Mouse (Mus musculus) thymus, postnatal 4 days (tissue): Measurements from ENCODE around the gene Qser1.
A peak's percentile ranks its signal among the peaks of the same experiment; 100 is the strongest.
"Not testable (repeated sequence)": the region's sequence is repeated elsewhere in the genome, so short reads cannot be mapped to it uniquely, and the experiment has no call there.

Experiments
- DNase-seq: peaks from one replicate; pipeline ENCODE4 v3.0.0; 2021

Gene Qser1

GRCm38 (mm10) chr2:104816371-104816827 is at the start of gene Qser1:
Qser1 (minus strand) TSS chr2:104816760.
- peak; percentile 73 for DNase-seq

- no peak for DNase-seq
Measured at GRCm38 (mm10) chr2:104864176-104864860, 47.8 kb upstream of the Qser1 start.

GRCm38 (mm10) chr2:104860426-104860825 is 43.9 kb upstream of the Qser1 start:
- DNase-seq: no peak

DNA sequence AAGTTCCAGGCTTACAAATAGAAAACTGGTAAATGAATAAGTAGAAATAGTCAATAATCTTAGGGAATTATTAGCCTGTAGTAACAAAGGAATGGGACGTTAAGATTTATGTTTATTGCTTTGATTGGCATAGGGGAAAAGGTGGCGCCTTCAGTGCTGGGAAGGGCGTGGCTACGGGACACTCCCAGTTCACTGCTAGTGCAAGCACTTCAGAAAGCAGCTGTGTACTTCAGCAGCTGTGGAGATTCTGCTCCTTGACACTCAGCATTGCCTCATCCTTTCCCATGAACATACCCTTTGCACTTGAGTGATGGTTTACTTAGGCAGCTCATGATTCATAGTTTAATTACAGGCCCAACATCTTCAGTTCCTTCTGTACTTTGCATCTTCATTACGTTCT is 42.5 kb upstream of the Qser1 start:
- no peak for DNase-seq

DNA sequence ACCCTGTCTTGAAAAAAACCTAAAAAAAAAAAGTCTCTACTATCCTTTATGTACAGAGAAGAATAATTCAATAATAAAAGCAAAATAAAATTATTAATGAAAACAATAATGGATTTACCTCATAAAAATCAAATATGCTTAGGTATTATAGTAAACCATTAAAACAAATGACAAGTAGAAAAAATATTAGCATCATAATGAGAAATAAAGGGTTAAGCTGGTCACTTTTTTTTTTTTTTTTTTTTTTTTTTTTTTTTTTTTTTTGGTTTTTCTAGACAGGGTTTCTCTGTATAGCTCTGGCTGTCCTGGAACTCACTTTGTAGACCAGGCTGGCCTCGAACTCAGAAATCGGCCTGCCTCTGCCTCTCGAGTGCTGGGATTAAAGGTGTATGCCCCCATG is 41.5 kb upstream of the Qser1 start:
- DNase-seq: not testable (repeated sequence)

DNA sequence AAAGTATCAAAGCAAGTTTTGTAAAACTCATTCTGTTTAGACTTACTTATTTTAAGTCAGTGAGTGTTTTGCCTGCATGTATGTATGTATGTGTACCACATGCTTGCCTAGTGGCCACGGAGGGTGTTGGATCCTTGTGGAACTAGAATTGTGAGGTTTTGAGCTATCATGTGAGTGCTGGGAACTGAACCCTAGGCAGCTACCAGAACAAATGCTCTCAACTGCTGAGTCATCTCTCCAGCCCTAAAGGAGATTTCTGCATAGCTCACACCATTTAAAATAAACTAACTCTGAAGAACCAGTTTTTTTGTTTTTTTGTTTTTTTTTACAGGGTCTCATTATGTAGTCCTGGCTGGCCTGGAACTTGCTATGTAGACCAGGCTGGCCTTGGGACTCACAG is 39.7 kb upstream of the Qser1 start:
- no peak for DNase-seq

DNA sequence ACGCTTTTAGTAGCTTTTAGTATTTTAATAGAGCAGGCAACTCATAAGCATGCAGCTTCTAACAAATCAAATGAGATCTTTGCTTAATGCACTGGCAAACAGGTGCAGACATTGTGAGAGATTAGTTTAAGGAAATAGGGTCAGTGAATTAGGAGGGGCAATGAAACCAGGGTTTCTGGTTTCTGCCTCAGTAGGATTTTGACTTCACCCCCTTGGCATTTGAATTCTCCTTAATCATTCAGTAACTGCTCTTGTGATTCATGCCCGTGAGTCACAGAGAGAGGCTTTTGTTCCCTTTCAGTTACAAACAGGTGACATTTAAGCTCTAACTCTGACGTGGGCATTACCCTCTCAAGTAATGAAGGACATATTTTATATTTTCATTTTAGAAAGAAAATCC is 39.2 kb upstream of the Qser1 start:
- no peak for DNase-seq

DNA sequence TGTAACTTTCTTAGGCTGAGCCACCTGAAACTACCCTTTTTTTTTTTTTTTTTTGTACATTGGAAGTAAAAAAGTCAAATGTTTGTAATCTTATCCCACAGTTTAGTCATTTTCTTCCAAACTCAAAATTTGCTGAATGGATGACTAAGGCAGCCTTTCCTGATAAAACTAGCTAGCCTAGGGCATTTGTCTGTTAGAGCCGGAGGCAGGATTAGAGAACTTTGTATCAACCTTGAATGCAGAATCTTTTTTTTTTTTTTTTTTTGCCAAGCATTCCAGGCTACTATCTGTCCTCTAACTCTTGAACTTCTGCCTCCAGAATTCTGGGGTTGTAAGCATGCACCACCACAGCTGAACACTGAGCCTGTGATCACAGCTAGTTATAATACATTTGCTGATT is 38.3 kb upstream of the Qser1 start:
- DNase-seq: no peak

DNA sequence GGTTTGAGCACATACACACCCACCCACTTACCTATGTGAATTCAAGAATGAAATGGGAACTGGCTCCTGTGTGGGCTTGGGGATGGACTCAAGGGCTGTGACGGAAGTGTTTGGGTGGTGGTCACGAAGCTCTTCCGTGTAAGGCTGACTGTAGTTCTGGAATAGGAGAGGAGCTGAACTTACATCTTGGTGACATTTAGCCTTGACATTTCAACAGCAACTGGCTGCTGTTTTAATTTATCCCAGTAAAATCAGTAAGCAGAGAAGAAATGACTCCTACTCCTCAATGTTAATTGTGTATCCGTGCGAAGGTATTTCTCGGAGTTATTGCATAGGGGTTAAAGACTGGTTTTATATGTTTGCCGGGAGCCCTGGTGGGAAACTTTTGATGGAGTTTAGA is 36.0 kb upstream of the Qser1 start:
- no peak for DNase-seq

- DNase-seq: no peak
Measured at GRCm38 (mm10) chr2:104851686-104852085, 35.1 kb upstream of the Qser1 start.

DNA sequence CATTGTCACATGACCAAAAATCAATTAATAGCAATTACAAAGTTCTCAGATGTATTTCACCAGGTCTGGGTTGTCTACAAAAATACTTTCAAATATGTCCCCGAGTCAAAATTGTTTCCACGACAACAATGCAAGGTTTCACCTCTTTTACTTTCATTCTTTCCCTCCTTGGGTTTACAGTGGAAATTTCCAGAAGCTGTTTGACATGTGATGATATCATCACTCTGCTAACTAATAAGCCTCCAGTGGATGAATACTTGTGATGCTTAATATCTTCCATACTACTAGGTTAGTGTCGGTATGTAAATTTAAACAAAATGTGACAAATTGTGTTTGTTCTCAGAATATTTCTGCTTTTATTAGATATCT is 33.4 kb upstream of the Qser1 start:
- no peak for DNase-seq

GRCm38 (mm10) chr2:104849276-104849990 is 32.9 kb upstream of the Qser1 start, which contains the start of gene Prrg4:
Prrg4 (minus strand) TSS chr2:104849876.
- peak; percentile 77 for DNase-seq

DNA sequence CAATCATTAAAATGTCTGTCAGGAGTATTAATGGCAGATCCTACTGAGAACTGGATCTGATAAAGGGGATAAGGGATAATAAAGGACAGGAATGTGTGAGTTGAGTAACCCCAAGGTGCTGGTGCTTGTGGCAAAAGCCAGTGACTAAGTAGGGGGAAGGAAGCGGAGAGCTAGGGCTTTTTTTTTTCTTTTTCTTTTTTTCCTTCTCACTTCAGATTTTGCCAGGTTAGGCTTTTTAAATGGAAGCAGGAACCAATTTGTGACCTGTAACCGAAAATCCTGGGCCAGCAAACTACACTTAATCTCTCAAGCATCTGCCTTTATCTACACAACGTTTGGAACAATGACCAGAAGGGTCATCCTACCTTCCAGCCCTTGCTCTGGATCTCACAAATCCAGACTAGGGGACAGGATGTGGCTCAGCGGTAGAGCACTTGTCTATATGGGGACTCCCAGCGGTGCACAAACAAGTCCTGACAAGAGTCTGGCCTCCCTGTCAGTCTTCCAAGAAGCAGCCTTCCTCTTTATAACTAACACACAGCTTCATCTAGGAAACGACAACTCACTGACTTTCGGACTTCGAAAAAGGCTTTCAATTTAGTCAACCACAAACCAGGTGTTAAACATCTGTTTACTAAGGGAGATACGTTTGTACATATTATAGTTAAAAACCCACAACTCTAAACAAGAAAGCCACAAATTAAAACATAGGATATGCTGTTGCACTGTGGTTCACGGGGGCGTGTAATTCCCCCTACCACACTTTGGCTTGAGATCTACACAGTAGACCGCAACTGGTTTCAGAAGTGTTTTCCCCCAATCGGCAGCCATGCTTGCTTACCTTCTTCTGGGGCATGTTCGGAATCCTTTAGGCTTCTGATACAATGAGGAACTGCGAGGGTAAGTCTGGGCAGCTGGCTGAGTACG is 31.9 kb upstream of the Qser1 start:
- DNase-seq: peak; percentile 44

- peak; percentile 69 for DNase-seq
Measured at GRCm38 (mm10) chr2:104847645-104848044, 31.1 kb upstream of the Qser1 start.

DNA sequence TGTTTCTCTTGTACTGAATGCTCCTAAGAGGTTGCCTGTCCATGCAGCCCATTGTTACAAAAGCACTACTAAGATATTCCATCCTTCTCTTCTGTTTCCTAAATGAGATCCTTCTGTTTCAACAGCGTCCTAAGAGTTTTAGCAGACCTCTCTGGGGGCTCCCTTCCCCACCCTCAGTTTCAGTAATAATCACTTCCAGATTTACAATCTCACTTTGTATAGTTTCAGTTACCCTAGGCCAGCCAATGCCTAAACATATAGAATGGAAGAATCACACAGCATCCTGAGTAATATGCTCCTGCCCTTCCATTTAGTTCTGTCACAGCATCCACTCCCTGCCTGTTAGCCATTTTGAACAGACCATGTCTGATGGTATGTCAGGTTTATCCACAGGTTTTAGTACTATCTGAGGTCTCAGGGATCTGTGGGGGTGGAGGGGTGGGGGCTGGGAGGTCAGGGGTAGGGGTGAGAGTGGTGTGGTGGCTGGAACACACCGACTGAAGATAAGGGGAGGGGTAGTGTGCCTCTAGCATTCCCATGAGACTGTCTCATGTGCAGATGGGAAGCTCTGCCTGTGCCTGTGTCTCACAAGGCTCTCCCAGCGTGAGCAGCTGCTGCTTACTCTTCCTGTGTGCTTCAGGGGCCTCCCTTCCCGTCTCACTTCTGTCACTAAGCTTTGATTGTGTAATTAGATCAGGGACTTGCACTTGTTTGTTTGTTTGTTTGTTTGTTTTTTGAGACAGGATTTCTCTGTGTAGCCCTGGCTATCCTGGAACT is 30.3 kb upstream of the Qser1 start:
- DNase-seq: peak; percentile 13

DNA sequence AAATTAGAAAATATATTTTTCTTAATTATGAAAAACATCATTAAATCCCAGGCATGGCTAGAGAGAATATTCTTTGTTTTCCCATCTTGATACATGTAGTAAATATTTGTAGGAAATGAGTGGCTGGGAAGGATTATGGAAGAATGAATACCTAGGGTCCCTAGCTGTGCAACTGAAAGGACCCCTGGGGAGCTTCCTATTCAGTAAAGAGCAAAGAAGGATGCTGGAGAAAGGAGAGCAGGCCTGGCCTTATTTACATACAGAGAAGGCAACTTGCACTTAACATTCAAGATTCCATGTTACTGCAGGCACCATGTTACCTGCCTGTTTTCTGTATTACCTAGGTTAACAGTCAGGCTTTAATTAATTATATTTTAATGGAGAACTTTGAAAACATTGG is 26.0 kb upstream of the Qser1 start:
- no peak for DNase-seq

GRCm38 (mm10) chr2:104841736-104842135 is 25.2 kb upstream of the Qser1 start:
- no peak for DNase-seq

DNA sequence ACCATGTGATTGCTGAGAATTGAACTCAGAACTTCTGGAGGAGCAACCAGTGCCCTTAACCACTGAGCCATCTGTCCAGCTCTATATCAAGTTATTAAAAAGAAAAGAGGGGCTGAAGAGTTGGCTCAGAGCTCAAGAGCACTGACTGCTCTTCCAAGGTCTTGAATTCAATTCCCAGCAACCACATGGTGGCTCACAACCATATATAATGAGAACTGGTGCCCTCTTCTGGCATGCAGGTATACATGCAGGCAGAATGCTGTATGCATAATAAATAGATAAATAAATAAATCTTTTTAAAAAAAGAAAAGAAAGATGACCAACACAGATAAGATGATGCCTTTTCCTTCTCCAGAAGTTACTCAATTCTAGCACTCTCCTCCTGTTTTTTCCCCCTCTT is 24.4 kb upstream of the Qser1 start:
- DNase-seq: no peak

DNA sequence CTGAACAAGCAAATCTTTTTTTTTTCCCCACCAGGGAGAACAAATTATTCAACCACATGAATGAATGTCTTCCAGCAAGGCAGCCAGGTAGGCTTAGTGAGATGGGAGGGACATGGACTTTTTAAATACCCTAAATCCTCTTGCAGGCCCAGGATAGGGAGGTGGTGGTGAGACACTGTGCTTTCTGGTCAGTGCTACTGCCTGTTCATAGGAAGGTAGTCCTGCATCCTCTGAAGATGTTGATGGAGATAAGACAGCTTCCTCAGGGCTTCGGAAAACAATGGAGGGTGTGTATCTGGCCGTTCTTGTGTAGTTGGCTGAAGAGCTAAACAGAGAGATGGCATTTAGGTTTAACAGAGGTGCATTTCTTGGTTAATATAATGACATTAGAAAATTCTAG is 15.9 kb upstream of the Qser1 start:
- no peak for DNase-seq

- no peak for DNase-seq
Measured at GRCm38 (mm10) chr2:104826191-104826590, 9.6 kb upstream of the Qser1 start.

DNA sequence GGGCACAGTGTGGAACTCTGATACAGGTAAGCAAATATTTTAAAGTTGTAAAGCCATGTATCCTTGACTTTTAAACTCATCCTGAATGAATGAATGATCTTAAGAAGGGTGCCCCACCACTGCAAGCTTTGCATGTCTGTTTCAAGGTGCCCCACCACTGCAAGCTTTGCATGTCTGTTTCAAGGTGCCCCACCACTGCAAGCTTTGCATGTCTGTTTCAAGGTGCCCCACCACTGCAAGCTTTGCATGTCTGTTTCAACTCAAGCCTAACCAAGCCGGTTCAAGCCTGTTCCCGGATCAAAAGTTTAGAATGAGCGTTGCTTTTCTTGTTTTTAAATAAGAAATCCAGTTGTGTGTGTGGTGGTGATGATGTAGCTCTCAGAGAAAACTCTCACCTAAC is 2.2 kb upstream of the Qser1 start:
- not testable (repeated sequence) for DNase-seq

- no peak for DNase-seq
Measured at GRCm38 (mm10) chr2:104817555-104818330, 1.2 kb upstream of the Qser1 start.
